Mouse (Mus musculus) left cerebral cortex, adult 11 months (tissue): ENCODE results near the gene Rnf148.

Source experiments
- DNase-seq: peaks from one replicate; pipeline ENCODE4 v3.0.0; 2022; ENCODE audit warnings: low spot score

Gene Rnf148

DNA sequence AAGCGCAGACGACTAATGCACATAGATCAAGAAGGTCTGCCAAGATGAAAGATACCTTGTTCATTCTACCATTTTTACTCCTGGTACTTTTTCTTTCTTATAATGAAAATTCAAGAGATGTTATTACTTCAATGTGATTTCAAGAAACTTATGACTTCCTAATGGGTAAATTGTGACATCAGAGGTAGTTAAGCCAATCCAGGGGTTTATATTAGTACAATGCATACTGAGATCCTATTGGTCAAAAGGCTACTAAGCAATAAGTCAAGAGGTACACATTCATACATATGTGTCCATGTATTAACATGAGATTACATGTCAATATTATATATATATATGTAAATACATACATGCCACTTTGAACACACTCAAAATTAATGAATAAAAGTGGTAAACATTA, at the start of gene Rnf148:
TSS of gene Rnf148 (minus strand) at position 101 of the 400 bp plus-strand sequence.
- no peak for DNase-seq

GRCm38 (mm10) chr6:23700879-23701278, 45.9 kb upstream of the Rnf148 start:
- DNase-seq: no peak

DNA sequence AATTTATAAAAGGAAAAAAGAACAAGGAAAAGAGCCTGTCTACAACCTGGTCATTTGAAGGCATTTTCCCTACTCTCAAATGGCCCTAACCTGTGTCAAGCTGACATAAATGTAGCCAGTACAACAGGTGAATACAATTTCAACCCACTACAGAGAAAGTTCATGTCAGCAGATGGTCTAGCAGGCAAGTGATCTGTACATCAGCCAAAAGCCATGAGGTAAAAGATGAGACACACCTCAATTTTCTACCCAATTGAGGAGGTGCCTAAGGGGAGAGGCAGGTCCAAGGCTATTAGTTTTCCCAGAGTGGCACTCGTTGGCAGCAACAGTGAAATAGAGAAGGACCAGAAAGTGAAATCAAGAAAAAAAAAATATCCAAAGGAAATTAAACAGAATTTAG, 23.2 kb upstream of the Rnf148 start:
- no peak for DNase-seq

DNA sequence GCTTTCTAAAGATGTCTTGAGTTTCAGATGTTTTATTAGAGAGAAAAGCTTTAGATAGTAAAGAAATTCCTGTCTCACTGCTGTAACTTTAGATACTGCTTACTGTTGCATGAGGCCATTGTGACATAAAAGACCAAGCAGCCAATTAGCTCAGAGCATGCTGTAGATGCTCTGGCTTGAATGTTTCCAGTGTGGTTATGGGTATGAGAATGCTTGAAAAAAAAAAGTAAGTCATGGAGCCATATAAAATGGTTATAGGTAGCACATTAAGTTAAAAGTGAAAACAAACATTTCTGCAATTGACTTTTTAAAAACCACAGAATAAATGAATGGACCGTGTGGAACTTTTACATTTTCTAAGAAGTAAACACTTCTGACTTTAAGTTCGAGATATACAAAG, 4.7 kb downstream of the Rnf148 start, which contains the start of gene Rnf133:
TSS of gene Rnf133 (minus strand) at position 101 of the 400 bp plus-strand sequence.
- no peak for DNase-seq

DNA sequence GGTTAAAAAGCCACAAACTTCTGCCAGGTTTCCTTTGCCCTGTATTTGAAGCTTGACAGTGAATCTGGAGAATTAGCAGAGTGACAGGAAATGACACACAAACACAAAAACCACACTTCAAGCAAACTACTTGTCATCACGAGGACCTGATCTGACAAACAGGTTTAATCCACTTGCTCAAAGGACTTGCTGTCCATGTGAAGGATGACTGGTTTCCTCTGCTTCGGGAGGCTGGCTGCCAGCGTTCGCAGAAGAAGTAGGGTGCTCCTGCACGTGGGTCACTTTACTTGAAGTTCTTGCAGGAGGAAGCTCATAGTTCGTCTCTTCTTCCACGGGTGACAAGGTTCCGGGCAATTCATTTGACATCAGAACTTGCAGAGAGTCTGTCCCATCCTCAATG, 6.2 kb downstream of the Rnf148 start:
- DNase-seq: no peak

- no peak for DNase-seq
Measured at GRCm38 (mm10) chr6:23647627-23648247, 7.2 kb downstream of the Rnf148 start.

GRCm38 (mm10) chr6:23637081-23637480, 17.9 kb downstream of the Rnf148 start:
- DNase-seq: no peak

DNA sequence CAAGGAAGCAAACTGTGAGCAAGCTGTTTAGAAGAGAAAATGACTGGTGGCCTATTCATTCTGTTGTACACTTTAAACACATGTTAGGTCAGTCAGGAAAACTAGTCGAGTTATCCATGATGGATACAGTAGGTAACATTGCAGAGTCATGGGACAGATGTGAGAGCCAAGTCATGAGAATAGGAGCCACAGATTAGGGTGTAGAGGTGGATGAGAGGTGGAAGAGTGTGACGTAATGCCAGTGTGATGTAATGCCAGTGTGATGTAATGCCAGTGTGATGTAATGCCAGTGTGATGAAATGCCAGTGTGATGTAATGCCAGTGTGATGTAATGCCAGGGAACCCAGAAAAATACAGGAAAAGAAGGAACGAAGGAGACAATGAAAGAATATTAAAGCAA, 19.7 kb downstream of the Rnf148 start:
- DNase-seq: no peak

DNA sequence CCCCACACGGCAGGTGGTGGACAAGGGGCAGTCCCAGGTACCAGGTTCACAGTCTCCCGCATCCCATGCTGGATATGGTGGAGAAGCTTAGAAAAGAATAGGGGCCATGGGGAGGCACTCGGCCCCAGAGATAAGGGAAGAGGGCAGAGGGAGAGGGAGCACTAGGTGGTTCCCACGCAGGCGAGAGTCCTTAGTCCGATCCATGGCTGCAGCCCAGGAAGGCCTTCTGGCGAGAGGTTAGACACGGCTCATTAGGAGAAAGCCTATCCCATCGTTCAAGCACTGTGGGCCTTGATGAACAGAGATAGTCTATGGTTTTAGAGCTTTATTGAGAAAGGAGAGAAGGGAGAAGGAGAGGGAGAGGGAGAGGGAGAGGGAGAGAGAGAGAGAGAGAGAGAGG, 20.9 kb downstream of the Rnf148 start:
- DNase-seq: no peak

DNA sequence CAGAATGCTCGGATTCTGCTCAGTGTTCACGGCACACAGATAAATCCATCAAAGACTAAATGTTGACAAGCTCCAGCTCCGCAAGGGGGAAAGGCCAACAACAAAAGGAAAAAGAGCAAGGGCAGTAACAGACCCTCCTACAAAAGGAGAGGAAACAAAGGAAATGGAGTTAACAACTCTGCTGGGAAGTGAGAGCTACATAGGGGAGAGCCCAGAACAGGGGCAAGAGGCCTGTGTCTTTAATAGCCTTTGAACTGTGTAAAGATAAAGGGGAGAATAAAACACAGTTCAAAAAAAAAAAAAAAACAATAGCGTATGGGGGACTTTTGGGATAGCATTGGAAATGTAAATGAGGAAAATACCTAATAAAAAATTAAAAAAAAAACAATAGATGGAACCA, 24.5 kb downstream of the Rnf148 start:
- DNase-seq: no peak
